Mouse (Mus musculus): ENCODE measurements at regions not wholly inside any gene's neighbourhood (a gene's known extent, or its start where the extent isn't known, plus 50 kb on each side); places are given as distances from the start of the nearest gene placed in this dataset.

GRCm38 (mm10) chr17:27364899-27365298 lies 156.3 kb downstream of the Grm4 start:
- DNase-seq (ENCODE audit: extremely low spot score in 1 of 2, low spot score in 1 of 2): no peak

- DNase-seq (ENCODE audit: extremely low spot score in 1 of 2, low spot score in 1 of 2): no peak
These were observed 156.9 kb downstream of the Grm4 start for GRCm38 (mm10) chr17:27364338-27364737.

DNA sequence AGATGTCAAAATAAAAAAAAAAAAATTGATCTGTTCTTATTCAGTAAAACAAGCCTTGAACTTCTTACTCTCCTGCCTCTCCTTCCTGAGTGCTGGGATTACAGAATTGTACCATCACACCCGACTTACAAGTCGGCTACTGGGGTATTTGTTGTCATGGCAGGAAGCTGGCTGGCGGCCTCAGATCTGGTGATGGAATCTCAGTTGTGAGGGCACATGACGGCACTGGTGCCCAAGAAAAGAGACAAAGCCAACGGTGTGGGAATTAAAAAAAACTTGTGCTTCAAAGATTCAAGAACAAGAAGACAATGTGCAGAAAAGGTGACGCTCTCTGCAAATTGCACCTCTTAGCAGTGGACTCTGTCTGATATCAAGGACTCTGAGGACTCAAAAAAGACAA lies 157.3 kb downstream of the Grm4 start:
- no peak for DNase-seq (ENCODE audit: extremely low spot score in 1 of 2, low spot score in 1 of 2)

- peak; percentile 85 for DNase-seq (ENCODE audit: extremely low spot score in 1 of 2, low spot score in 1 of 2)
These were observed 158.0 kb upstream of the Lemd2 start for GRCm38 (mm10) chr17:27362221-27362620.

- peak in 1 of 2 experiments; percentile 41 for DNase-seq (ENCODE audit: extremely low spot score in 1 of 2, low spot score in 1 of 2)
These were observed 157.1 kb upstream of the Lemd2 start for GRCm38 (mm10) chr17:27361362-27361761.

DNA sequence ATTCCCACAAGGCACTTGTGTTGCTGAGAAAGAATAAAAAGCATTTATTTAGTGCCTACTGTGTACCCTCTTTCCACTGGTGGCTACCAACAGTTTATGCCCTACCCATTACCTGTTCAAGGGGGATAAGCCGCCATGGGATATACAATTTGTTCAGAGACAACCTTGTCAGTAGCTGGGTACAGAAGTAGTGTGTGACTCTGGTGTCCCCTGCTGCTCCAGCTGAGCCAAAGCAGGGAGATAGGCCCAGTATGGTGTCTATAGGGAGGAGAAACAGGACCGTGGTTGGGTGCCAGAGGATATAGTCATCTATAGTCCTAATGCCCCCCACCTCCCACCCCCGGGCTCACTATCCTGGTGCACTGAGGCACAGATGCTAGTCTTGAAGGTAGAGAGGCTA lies 152.6 kb upstream of the Lemd2 start:
- DNase-seq (ENCODE audit: extremely low spot score in 1 of 2, low spot score in 1 of 2): no peak

- no peak for DNase-seq (ENCODE audit: extremely low spot score in 1 of 2, low spot score in 1 of 2)
These were observed 151.4 kb upstream of the Lemd2 start for GRCm38 (mm10) chr17:27355717-27356116.

GRCm38 (mm10) chr17:27355056-27355455 lies 150.8 kb upstream of the Lemd2 start:
- no peak for DNase-seq (ENCODE audit: extremely low spot score in 1 of 2, low spot score in 1 of 2)

GRCm38 (mm10) chr17:27349911-27350310 lies 145.6 kb upstream of the Lemd2 start:
- DNase-seq (ENCODE audit: extremely low spot score in 1 of 2, low spot score in 1 of 2): no peak

GRCm38 (mm10) chr17:27349432-27349831 lies 145.2 kb upstream of the Lemd2 start:
- no peak for DNase-seq (ENCODE audit: extremely low spot score in 1 of 2, low spot score in 1 of 2)

GRCm38 (mm10) chr17:27341952-27342890 lies 138.0 kb upstream of the Lemd2 start:
- DNase-seq (ENCODE audit: extremely low spot score in 1 of 2, low spot score in 1 of 2): no peak

- no peak for DNase-seq (ENCODE audit: extremely low spot score in 1 of 2, low spot score in 1 of 2)
These were observed 135.6 kb upstream of the Lemd2 start for GRCm38 (mm10) chr17:27339823-27340222.

DNA sequence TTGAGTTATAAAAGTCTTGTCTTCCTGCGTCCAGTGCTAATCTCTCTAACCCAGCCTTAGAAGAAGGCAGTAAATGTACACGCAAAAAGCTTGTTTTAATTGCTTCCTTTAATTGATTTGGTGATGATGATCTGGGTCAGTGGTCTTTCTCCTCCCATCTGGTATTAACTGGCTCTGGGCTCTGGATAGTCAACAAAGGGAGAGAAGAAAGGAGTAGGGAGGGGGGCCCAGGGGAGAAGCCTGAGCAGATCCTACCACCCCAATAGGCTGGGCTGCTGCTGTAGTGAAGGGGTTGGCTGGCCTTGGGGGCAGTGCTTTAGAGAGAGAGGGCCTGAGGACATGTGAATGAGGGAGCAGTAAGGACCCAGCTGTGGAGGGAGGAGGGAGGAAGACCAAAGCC lies 135.0 kb upstream of the Lemd2 start:
- DNase-seq (ENCODE audit: extremely low spot score in 1 of 2, low spot score in 1 of 2): no peak

GRCm38 (mm10) chr17:27335621-27336020 lies 131.4 kb upstream of the Lemd2 start:
- DNase-seq (ENCODE audit: extremely low spot score in 1 of 2, low spot score in 1 of 2): no peak

DNA sequence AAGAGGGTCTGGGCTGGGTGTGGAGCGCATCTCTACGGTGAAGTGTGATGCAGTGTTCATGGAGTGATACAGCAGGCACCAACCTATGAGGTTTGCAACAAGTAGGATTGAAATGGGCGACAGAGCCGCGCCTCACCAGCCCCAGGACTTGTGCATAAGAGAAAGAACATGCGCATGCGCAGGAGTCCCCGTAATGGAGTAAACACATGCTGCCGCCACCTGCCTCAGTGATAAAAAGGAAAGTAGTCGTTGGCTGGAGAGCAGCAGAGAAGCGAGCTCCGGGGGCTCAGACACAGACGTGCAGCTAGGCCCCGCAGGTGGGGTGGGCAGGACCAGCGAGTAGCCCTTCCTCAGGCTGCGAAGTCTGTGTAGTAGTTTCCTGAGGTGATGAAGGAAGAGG lies 129.3 kb upstream of the Lemd2 start:
- no peak for DNase-seq (ENCODE audit: extremely low spot score in 1 of 2, low spot score in 1 of 2)

DNA sequence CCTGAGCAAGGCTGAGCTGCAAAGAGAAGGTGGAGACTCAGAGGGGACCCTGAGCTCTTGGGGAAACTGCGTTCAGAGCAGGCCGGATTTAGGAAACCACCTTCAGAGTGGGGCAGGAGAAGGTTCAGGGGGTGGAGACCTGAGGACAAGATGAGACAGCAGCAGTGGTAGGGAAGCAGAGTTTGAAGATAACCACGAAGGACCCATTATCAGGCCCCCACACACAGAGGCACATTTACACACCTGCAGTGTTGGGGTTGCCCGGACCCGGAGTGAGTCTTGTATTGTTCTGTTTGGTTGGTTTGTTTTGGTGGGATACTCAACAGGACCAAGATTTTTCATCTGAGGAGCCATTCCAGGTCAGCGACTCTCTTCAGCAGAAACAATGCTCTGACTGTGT lies 128.9 kb upstream of the Lemd2 start:
- no peak for DNase-seq (ENCODE audit: extremely low spot score in 1 of 2, low spot score in 1 of 2)

GRCm38 (mm10) chr17:27332076-27332475 lies 127.8 kb upstream of the Lemd2 start:
- no peak for DNase-seq (ENCODE audit: extremely low spot score in 1 of 2, low spot score in 1 of 2)

GRCm38 (mm10) chr17:27331630-27332029 lies 127.4 kb upstream of the Lemd2 start:
- DNase-seq (ENCODE audit: extremely low spot score in 1 of 2, low spot score in 1 of 2): no peak

- no peak for DNase-seq (ENCODE audit: extremely low spot score in 1 of 2, low spot score in 1 of 2)
These were observed 125.5 kb upstream of the Lemd2 start for GRCm38 (mm10) chr17:27329791-27330190.

GRCm38 (mm10) chr17:27329183-27329582 lies 124.9 kb upstream of the Lemd2 start:
- DNase-seq (ENCODE audit: extremely low spot score in 1 of 2, low spot score in 1 of 2): no peak

- peak in 1 of 2 experiments; percentile 31 for DNase-seq (ENCODE audit: extremely low spot score in 1 of 2, low spot score in 1 of 2)
These were observed 120.8 kb upstream of the Lemd2 start for GRCm38 (mm10) chr17:27325002-27325460.

GRCm38 (mm10) chr17:27323513-27323912 lies 119.2 kb upstream of the Lemd2 start:
- DNase-seq (ENCODE audit: extremely low spot score in 1 of 2, low spot score in 1 of 2): no peak

All from frontal cortex, adult 2 months (tissue).